Mouse (Mus musculus): Measurements from ENCODE around the gene Olfr533.
"Not testable (repeated sequence)": the region's sequence is repeated elsewhere in the genome, so short reads cannot be mapped to it uniquely, and the experiment has no call there.

Olfr533 gene

DNA sequence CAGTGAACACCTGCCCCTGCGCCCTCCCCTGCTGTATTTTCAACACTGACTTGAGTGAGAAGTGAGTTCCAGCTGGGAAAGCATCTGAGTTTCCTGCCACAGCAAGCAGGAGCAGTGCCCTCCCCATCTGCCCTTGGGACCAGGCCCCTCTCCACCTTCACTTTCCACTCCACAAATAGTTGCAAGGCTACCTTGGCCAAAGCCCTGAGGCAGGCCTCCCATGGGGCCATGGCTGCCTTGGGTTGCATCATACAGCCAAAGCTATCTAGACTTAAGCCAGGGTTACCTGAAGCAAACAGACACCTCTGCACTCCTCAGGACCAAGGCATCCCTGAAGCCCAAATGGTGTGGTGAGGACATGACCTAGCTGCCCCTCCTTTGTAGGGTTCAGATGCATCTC is at the start of gene Olfr533:
Olfr533 (plus strand) TSS at position 301 of the 400 bp plus-strand sequence.
- DNase-seq (ENCODE audit: low read depth in 1 of 2, low spot score in 2 of 2): not testable (repeated sequence)

DNA sequence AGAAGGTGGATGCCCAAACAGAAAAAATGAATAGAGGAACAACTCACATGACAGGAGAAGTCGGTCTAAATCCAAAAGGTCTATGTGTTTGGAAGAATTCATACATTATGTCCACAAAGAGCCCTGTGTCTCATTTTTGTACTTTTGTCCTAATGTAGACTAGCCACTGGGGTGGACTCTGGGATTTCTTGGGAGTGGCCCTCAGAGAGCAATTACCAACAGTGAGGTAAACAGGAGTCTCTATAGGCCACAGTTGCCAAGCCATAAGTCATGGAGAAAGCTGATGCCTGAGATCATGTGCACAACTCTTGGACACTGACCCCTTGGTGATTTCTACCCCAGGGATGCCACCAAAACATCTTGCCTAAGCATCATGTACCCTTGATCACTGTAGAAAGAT is 41.6 kb upstream of the Olfr533 start, which contains the start of gene Olfr532:
Olfr532 (minus strand) TSS at position 101 of the 400 bp plus-strand sequence.
- no peak for DNase-seq (ENCODE audit: low read depth in 1 of 2, low spot score in 2 of 2)

DNA sequence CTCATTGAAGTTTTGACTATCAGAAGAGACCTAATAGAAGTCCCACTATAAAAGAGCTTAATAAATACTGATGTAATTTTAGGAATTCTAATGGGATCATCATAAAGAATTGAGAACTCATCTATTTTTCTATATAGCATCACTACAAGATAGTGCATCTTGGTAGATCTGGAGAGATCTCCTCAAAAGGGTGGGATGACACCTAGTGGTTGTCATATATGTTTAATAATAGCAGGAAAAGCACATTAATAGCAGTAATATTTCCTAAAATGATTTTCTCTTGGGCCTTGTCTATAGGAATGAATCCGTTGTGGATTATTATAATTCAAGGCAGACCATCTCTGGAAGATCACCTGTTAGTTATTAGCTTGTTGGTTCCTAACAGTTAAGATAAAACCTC is 20.0 kb upstream of the Olfr533 start:
- no peak for DNase-seq (ENCODE audit: low read depth in 1 of 2, low spot score in 2 of 2)

DNA sequence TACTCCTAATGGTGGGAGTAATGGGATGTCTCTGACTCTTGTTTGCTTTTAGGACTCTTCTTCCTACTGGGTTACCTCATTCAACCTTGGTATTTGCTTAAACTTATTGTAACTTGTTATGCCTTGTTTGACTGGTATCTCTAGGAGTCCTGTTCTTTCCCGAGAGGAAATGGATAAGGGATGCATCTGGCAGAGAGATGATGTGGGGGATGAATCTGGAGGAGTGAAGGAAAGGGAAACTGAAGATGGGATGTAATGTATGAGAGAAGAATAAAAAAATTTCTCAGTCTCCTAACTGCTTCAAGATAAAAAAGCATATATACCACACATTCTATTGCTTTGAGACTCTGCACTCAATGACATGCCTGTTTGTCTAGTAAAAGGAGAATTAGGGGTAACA is 14.7 kb downstream of the Olfr533 start:
- no peak for DNase-seq (ENCODE audit: low read depth in 1 of 2, low spot score in 2 of 2)

DNA sequence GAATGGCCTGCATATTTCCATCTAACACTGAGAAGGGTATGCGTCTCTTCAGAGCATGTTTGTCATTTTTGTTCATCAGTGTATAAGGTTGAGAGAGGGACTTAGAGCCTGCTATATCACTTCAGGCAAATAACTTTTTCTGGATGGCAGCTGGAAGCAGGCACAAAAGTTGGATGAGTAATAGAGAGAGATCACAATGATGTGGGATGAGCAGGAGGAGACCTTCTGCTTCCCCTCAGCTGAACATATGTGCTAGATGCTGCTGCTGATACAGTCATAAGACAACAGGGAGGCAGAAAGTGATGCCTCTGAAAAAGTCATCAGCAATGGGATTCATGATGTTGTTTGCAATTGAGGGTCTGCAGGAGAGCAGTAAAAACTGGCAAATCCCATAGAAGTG is 15.6 kb downstream of the Olfr533 start:
- DNase-seq (ENCODE audit: low read depth in 1 of 2, low spot score in 2 of 2): no peak

DNA sequence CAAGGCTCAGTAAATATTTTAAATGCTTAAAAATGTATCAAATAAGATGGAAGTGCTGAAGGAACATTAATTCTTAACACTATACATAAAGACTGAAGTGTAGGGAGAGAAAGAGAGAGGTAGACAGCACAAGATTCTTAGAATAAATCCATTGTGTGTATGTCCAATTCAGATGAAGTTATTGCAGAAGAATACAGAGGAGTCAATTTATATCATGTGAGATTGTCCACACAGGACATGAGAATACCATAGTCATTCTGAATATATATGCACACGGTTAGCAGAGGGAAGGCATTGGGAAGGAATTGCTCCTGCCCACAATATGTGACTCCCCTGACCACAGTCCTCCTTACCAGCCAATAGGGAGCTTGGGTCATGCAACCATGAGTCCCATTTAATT is 20.7 kb downstream of the Olfr533 start, which contains the start of gene Olfr535:
Olfr535 (plus strand) TSS at position 301 of the 400 bp plus-strand sequence.
- DNase-seq (ENCODE audit: low read depth in 1 of 2, low spot score in 2 of 2): no peak

DNA sequence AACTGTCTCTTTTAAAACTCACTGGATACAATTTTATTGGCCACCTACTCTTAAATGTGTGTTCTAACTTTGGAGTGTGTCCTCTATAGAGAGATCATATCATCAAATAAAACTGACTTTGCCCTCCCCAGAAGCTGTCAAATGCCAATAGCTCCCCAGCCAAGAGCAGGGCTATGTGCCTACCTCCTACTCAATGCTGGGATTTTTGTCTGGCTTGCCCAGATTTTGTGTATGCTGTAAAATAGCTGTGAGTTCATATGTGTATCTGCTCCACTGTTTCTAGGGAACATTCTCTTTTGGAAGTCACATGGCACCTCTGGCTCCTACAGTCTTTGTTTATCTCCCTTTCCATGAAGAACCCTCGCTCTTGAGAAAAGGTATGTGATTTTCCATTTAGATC is 25.8 kb downstream of the Olfr533 start:
- no peak for DNase-seq (ENCODE audit: low read depth in 1 of 2, low spot score in 2 of 2)

DNA sequence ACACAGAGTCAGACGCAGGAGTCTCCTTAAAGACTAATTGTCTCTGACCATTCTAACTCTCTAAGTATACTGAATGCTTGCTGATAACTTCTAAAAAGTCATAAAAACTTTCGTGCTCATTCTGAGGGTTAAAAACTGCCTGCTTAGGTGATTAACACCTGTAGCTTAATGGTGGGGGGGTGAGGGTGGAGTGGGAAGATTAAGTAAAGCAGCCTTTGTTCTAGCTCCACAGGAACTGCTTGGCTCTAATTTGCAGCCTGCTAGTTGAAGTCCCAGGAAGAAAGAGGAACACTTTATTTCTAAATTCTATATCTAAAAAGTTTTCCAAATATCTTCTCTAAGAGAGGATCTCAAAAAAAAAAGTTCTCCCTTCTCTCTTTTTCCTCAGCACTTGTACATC is 31.1 kb downstream of the Olfr533 start:
- DNase-seq (ENCODE audit: low read depth in 1 of 2, low spot score in 2 of 2): no peak

DNA sequence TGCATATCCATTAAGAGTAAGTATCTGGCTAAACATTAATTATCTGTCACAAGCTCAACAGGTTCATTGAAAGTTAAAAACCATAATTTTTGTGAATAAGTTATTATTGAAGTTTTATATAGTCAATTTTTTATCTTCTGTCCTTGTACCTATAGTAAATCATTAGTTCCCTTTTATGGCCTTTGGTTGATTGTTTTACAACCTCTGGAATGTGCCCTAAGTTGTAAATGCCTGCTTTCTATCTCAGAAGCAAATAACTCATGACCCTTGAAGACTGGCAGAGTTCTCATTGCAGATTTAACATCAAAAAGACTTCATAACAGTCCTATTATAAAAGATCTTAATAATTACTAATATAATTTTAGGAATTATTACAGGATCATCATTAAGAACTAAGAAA is 31.5 kb downstream of the Olfr533 start:
- no peak for DNase-seq (ENCODE audit: low read depth in 1 of 2, low spot score in 2 of 2)

DNA sequence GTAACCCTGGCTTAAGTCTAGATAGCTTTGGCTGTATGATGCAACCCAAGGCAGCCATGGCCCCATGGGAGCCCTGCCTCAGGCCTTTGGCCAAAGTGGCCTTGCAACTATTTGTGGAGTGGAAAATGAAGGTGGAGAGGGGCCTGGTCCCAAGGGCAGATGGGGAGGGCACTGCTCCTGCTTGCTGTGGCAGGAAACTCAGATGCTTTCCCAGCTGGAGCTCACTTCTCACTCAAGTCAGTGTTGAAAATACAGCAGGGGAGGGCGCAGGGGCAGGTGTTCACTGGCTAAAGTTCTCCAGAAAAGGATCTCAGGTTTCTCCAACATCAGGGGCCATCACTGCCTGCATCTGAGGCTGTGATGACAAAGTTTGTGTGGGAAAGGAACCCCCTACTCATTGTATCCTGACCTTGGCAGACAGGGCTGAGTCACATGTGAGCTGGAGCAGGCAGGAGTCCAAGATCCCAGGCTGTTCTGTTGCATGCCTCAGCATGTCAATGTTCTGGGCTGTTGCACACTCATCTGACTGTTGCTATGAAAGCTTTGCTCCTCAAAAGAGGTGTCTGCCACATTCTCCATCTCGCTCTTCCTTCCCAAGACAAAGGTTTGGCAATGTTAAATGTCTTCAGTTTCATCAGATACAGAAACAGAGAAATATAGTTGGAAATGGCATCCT is 44.3 kb downstream of the Olfr533 start, which contains the start of gene Olfr536:
Olfr536 (minus strand) TSS at position 51 of the 676 bp plus-strand sequence.
- not testable (repeated sequence) for DNase-seq (ENCODE audit: low read depth in 1 of 2, low spot score in 2 of 2)

Measured in monocyte, adult 2 months (primary cell).